Mouse (Mus musculus): ENCODE measurements around the gene Pomgnt2. TPM values are rescaled to one million over a fixed set of nuclear protein-coding genes. Genes with fewer than 3 reads are reported as not detected.
A peak's percentile ranks its signal among the peaks of the same experiment; 100 is the strongest.

Gene Pomgnt2
- polyA plus RNA-seq, 1 experiment from 2014 or later: 10.9 TPM

- Histone ChIP-seq H3K4me3 (no peak overlapping the region), H3K27ac (no peak overlapping the region), H3K36me3 (no peaks in the 10 kb centered on the region), H3K9ac (no peak overlapping the region), H3K4me1 (replicated peaks) (no peaks in the 10 kb centered on the region), H3K9me3 (replicated peaks) (no peaks in the 10 kb centered on the region), H3K27me3 (no peaks in the 10 kb centered on the region), H3K4me2 (no peak overlapping the region)
- no peak for ATAC-seq (replicated peaks; ENCODE audit: insufficient number of reproducible peaks, insufficient read depth, low FRiP score, low read depth)
- 69% methylated on average over 15 of the region's 15 CpGs for WGBS
Observed at GRCm38 (mm10) chr9:121984465-121985461, 12.1 kb downstream of the Pomgnt2 start.

GRCm38 (mm10) chr9:121983504-121983903, 13.4 kb downstream of the Pomgnt2 start:
- WGBS: 43% methylated on average over 15 of the region's 15 CpGs
- Histone ChIP-seq H3K27ac (no peak overlapping the region), H3K27me3 (no peaks in the 10 kb centered on the region), H3K9me3 (replicated peaks) (no peaks in the 10 kb centered on the region), H3K4me2 (no peak overlapping the region), H3K9ac (no peak overlapping the region), H3K36me3 (no peaks in the 10 kb centered on the region), H3K4me3 (no peak overlapping the region), H3K4me1 (replicated peaks) (no peaks in the 10 kb centered on the region)
- 0 out of 2 replicates have a peak, but pooled peaks have one; percentile 59 for ATAC-seq (replicated peaks; ENCODE audit: insufficient number of reproducible peaks, insufficient read depth, low FRiP score, low read depth)

GRCm38 (mm10) chr9:121982665-121983064, 14.2 kb downstream of the Pomgnt2 start:
- no peaks in the 10 kb centered on the region for H3K4me1 ChIP-seq (replicated peaks)
- no peaks in the 10 kb centered on the region for H3K36me3 ChIP-seq
- H3K27ac ChIP-seq: no peak overlapping the region
- ATAC-seq (replicated peaks; ENCODE audit: insufficient number of reproducible peaks, insufficient read depth, low FRiP score, low read depth): no peak
- WGBS: 84% methylated on average over 15 of the region's 15 CpGs
- H3K9ac ChIP-seq: no peak overlapping the region
- H3K4me3 ChIP-seq: no peak overlapping the region
- no peaks in the 10 kb centered on the region for H3K9me3 ChIP-seq (replicated peaks)
- no peak overlapping the region for H3K4me2 ChIP-seq
- no peaks in the 10 kb centered on the region for H3K27me3 ChIP-seq

GRCm38 (mm10) chr9:121982214-121982613, 14.7 kb downstream of the Pomgnt2 start:
- no peaks in the 10 kb centered on the region for H3K9me3 ChIP-seq (replicated peaks)
- H3K27ac ChIP-seq: no peak overlapping the region
- no peaks in the 10 kb centered on the region for H3K27me3 ChIP-seq
- no peak for ATAC-seq (replicated peaks; ENCODE audit: insufficient number of reproducible peaks, insufficient read depth, low FRiP score, low read depth)
- WGBS: 97% methylated on average over 22 of the region's 22 CpGs
- no peaks in the 10 kb centered on the region for H3K4me1 ChIP-seq (replicated peaks)
- no peaks in the 10 kb centered on the region for H3K36me3 ChIP-seq
- H3K4me2 ChIP-seq: no peak overlapping the region
- no peak overlapping the region for H3K4me3 ChIP-seq
- H3K9ac ChIP-seq: no peak overlapping the region

GRCm38 (mm10) chr9:121981466-121982105, 15.3 kb downstream of the Pomgnt2 start:
- Histone ChIP-seq H3K27ac (no peak overlapping the region), H3K4me3 (no peak overlapping the region), H3K4me1 (replicated peaks) (no peaks in the 10 kb centered on the region), H3K27me3 (no peaks in the 10 kb centered on the region), H3K4me2 (no peak overlapping the region), H3K9me3 (replicated peaks) (no peaks in the 10 kb centered on the region), H3K36me3 (no peaks in the 10 kb centered on the region), H3K9ac (no peak overlapping the region)
- ATAC-seq (replicated peaks; ENCODE audit: insufficient number of reproducible peaks, insufficient read depth, low FRiP score, low read depth): no peak
- 71% methylated on average over 10 of the region's 10 CpGs for WGBS

- 79% methylated on average over 9 of the region's 9 CpGs for WGBS
- ATAC-seq (replicated peaks; ENCODE audit: insufficient number of reproducible peaks, insufficient read depth, low FRiP score, low read depth): no peak
- H3K27me3 ChIP-seq: no peaks in the 10 kb centered on the region
Observed at GRCm38 (mm10) chr9:121981046-121981445, 15.9 kb downstream of the Pomgnt2 start.

GRCm38 (mm10) chr9:121975321-121975720, 21.6 kb downstream of the Pomgnt2 start:
- H3K27me3 ChIP-seq: no peaks in the 10 kb centered on the region
- H3K4me3 ChIP-seq: no peak overlapping the region
- 66% methylated on average over 2 of the region's 2 CpGs for WGBS
- H3K4me2 ChIP-seq: no peak overlapping the region
- H3K36me3 ChIP-seq: no peaks in the 10 kb centered on the region
- no peak for ATAC-seq (replicated peaks; ENCODE audit: insufficient number of reproducible peaks, insufficient read depth, low FRiP score, low read depth)
- H3K4me1 ChIP-seq (replicated peaks): no peaks in the 10 kb centered on the region
- H3K9me3 ChIP-seq (replicated peaks): no peaks in the 10 kb centered on the region
- H3K27ac ChIP-seq: no peak overlapping the region
- no peak overlapping the region for H3K9ac ChIP-seq

More at GRCm38 (mm10) chr9:121981046-121981445, 15.9 kb downstream of the Pomgnt2 start:
- Histone ChIP-seq H3K9me3 (replicated peaks) (no peaks in the 10 kb centered on the region), H3K9ac (no peak overlapping the region), H3K4me3 (no peak overlapping the region), H3K4me1 (replicated peaks) (no peaks in the 10 kb centered on the region), H3K4me2 (no peak overlapping the region), H3K36me3 (no peaks in the 10 kb centered on the region), H3K27ac (no peak overlapping the region)

GRCm38 (mm10) chr9:121974141-121974986, 22.5 kb downstream of the Pomgnt2 start:
- no peak for ATAC-seq (replicated peaks; ENCODE audit: insufficient number of reproducible peaks, insufficient read depth, low FRiP score, low read depth)
- Histone ChIP-seq H3K4me3 (no peak overlapping the region), H3K27ac (no peak overlapping the region), H3K9ac (no peak overlapping the region), H3K4me2 (no peak overlapping the region), H3K4me1 (replicated peaks) (no peaks in the 10 kb centered on the region), H3K9me3 (replicated peaks) (no peaks in the 10 kb centered on the region), H3K36me3 (no peaks in the 10 kb centered on the region), H3K27me3 (no peaks in the 10 kb centered on the region)
- WGBS: 78% methylated on average over 12 of the region's 12 CpGs

- H3K9me3 ChIP-seq (replicated peaks): no peaks in the 10 kb centered on the region
- H3K27ac ChIP-seq: no peak overlapping the region
- no peak overlapping the region for H3K4me2 ChIP-seq
- no peak for ATAC-seq (replicated peaks; ENCODE audit: insufficient number of reproducible peaks, insufficient read depth, low FRiP score, low read depth)
- H3K36me3 ChIP-seq: no peaks in the 10 kb centered on the region
- no peaks in the 10 kb centered on the region for H3K4me1 ChIP-seq (replicated peaks)
- H3K9ac ChIP-seq: no peak overlapping the region
- no peak overlapping the region for H3K4me3 ChIP-seq
- WGBS: 55% methylated on average over 1 of the region's 1 CpGs
- no peaks in the 10 kb centered on the region for H3K27me3 ChIP-seq
Observed at GRCm38 (mm10) chr9:121973207-121973606, 23.7 kb downstream of the Pomgnt2 start.

- no peak overlapping the region for H3K4me2 ChIP-seq
- H3K9me3 ChIP-seq (replicated peaks): no peaks in the 10 kb centered on the region
- H3K4me1 ChIP-seq (replicated peaks): no peaks in the 10 kb centered on the region
- H3K27me3 ChIP-seq: no peaks in the 10 kb centered on the region
- no peak overlapping the region for H3K27ac ChIP-seq
- ATAC-seq (replicated peaks; ENCODE audit: insufficient number of reproducible peaks, insufficient read depth, low FRiP score, low read depth): no peak
- no peaks in the 10 kb centered on the region for H3K36me3 ChIP-seq
- 47% methylated on average over 5 of the region's 5 CpGs for WGBS
- H3K9ac ChIP-seq: no peak overlapping the region
- H3K4me3 ChIP-seq: no peak overlapping the region
Observed at GRCm38 (mm10) chr9:121969841-121970381, 27.0 kb downstream of the Pomgnt2 start.

GRCm38 (mm10) chr9:121968258-121968657, 28.7 kb downstream of the Pomgnt2 start:
- ATAC-seq (replicated peaks; ENCODE audit: insufficient number of reproducible peaks, insufficient read depth, low FRiP score, low read depth): no peak
- H3K9ac ChIP-seq: no peak overlapping the region
- no peaks in the 10 kb centered on the region for H3K36me3 ChIP-seq
- no peak overlapping the region for H3K27ac ChIP-seq
- 54% methylated on average over 5 of the region's 5 CpGs for whole genome bisulfite sequencing
- H3K27me3 ChIP-seq: no peaks in the 10 kb centered on the region
- H3K4me1 ChIP-seq (replicated peaks): no peaks in the 10 kb centered on the region
- no peak overlapping the region for H3K4me3 ChIP-seq
- H3K9me3 ChIP-seq (replicated peaks): no peaks in the 10 kb centered on the region
- H3K4me2 ChIP-seq: no peak overlapping the region

All from heart, embryonic 15.5 days (tissue).